Mouse (Mus musculus) midbrain, embryonic 15.5 days (tissue): ENCODE measurements at regions not wholly inside any gene's neighbourhood (a gene's known extent, or its start where the extent isn't known, plus 50 kb on each side); places are given as distances from the start of the nearest gene placed in this dataset.
A peak's percentile ranks its signal among the peaks of the same experiment; 100 is the strongest.

Source experiments
- ATAC-seq: fragments of 200-750 bp; cut with Nextera tagmentation; replicated peaks from 2 replicates; pipeline ENCODE4 v1.8.0; 2017; ENCODE audit warnings: moderate TSS enrichment
- H3K27ac ChIP-seq: fragments of 300-500 bp; sonication (generic); 2 replicates; pipeline ENCODE4 v1.5.1; 2015; ENCODE audit warnings: mild to moderate bottlenecking, inconsistent platforms
- H3K27me3 ChIP-seq: fragments of 300-500 bp; sonication (generic); replicated peaks from 2 replicates; pipeline ENCODE4 v1.6.1; 2015; ENCODE audit warnings: inconsistent platforms
- H3K36me3 ChIP-seq: fragments of 300-500 bp; sonication (generic); replicated peaks from 2 replicates; pipeline ENCODE4 v1.6.1; 2015; ENCODE audit warnings: inconsistent platforms
- H3K4me1 ChIP-seq: fragments of 300-500 bp; sonication (generic); 2 replicates; pipeline ENCODE4 v1.6.1; 2015; ENCODE audit warnings: inconsistent platforms
- H3K4me2 ChIP-seq: fragments of 300-500 bp; sonication (generic); 2 replicates; pipeline ENCODE4 v1.6.1; 2015; ENCODE audit warnings: inconsistent platforms, mild to moderate bottlenecking, moderate library complexity
- H3K4me3 ChIP-seq: fragments of 300-500 bp; sonication (generic); 2 replicates; pipeline ENCODE4 v1.5.1; 2015; ENCODE audit warnings: mild to moderate bottlenecking, inconsistent platforms
- H3K9ac ChIP-seq: fragments of 300-500 bp; sonication (generic); 2 replicates; pipeline ENCODE4 v1.6.1; 2015; ENCODE audit warnings: mild to moderate bottlenecking, inconsistent platforms
- H3K9me3 ChIP-seq: fragments of 300-500 bp; sonication (generic); 2 replicates; pipeline ENCODE4 v1.6.1; 2016; ENCODE audit warnings: inconsistent platforms
- WGBS: fragments of 180-500 bp; shearing (Covaris S2); methylation state at CpG from one replicate; pipeline ENCODE4 v1.1.7; 2015; ENCODE audit warnings: mixed read lengths; 5-methylcytosine and 5-hydroxymethylcytosine counted together

DNA sequence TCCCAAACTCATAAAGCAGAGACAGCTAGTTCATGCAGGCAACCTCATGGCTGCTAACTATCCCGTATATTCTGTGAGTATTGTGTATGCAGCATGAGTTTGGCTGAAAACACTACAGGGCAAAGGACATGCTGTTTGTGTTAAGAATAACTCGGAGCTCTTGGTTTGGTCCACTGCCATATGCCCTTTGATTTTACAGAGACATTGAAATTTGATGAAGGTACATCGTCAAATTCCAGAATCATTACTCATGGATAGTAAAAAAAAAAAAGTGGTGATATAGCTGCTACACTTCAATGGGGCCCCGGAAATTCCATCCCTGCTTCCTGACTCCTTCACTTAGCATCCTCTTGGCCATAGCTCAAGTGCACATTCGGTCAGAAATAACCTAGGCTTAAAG lies 159.3 kb upstream of the Ccdc122 start:
- no peaks in the 10 kb centered on the region for H3K9me3 ChIP-seq
- peaks cover 31% of the 10 kb centered on the region for H3K4me1 ChIP-seq
- H3K4me3 ChIP-seq = no peak overlapping the region
- no peaks in the 10 kb centered on the region for H3K27me3 ChIP-seq
- ATAC-seq = no peak
- H3K36me3 ChIP-seq = no peaks in the 10 kb centered on the region
- no peak overlapping the region for H3K4me2 ChIP-seq
- H3K27ac ChIP-seq = no peak overlapping the region
- WGBS = 78% methylated on average over 5 of the region's 5 CpGs
- H3K9ac ChIP-seq = no peak overlapping the region

DNA sequence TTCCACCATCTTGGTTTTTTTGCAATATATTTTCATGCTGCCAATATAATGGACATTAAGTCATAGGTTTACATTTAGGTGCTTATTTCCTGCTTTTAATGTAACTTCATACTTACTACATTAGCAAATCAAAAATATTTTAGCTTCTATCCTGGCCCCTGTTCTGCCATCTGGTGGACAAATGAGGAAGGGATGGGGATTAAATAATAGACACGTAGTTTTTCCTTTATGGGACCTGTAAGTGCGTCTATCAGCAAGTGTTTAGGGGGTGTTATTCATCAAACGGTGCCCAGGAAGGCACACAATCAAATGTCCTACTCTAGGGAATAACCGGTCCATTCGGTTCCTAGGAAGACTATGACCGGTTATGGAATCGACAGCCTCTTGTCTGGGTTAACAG lies 160.6 kb upstream of the Ccdc122 start:
- 0 out of 2 replicates have a peak, but pooled peaks have one; percentile 20 for ATAC-seq
- H3K9ac ChIP-seq = no peak overlapping the region
- no peaks in the 10 kb centered on the region for H3K9me3 ChIP-seq
- H3K4me3 ChIP-seq = no peak overlapping the region
- no peak overlapping the region for H3K4me2 ChIP-seq
- H3K4me1 ChIP-seq = peaks cover 23% of the 10 kb centered on the region
- WGBS = 57% methylated on average over 7 of the region's 7 CpGs
- no peak overlapping the region for H3K27ac ChIP-seq
- no peaks in the 10 kb centered on the region for H3K36me3 ChIP-seq
- H3K27me3 ChIP-seq = no peaks in the 10 kb centered on the region

DNA sequence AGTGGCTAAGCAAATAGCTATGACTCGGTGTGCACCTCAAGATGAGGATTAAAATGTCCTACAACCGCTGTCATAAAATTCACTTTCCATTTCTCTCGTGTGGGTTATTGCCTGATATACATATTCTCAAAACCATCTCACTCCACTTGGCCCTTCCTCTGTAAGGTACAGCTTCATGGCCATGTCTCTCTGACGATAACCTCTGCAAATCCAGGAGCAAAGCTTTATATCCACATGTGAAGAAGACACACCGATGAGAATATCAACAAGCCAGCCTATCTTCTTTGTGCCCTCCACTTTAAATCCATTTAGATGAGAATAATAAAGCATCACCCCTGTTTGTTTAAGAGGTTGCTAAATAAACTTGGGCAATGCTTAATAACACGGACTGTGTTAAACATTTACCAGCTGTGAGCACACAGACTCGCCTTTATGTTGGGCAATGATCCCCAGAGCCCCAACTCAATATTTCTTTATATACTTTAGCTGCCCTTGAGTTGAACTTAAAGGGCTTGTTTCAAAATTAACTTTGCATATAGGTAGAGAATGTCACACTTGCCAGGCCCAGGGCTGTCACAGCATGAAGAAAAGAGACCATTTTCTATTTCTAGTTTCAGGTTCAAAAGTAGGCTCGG lies 161.2 kb upstream of the Ccdc122 start:
- H3K4me2 ChIP-seq = no peak overlapping the region
- H3K4me1 ChIP-seq = peaks cover 23% of the 10 kb centered on the region
- no peak overlapping the region for H3K9ac ChIP-seq
- no peak overlapping the region for H3K4me3 ChIP-seq
- H3K27ac ChIP-seq = peak overlapping the region; percentile 73; the same call in 1 of the 2 replicates
- peak; percentile 38 for ATAC-seq
- H3K36me3 ChIP-seq = no peaks in the 10 kb centered on the region
- no peaks in the 10 kb centered on the region for H3K27me3 ChIP-seq
- H3K9me3 ChIP-seq = no peaks in the 10 kb centered on the region
- WGBS = 46% methylated on average over 8 of the region's 8 CpGs

DNA sequence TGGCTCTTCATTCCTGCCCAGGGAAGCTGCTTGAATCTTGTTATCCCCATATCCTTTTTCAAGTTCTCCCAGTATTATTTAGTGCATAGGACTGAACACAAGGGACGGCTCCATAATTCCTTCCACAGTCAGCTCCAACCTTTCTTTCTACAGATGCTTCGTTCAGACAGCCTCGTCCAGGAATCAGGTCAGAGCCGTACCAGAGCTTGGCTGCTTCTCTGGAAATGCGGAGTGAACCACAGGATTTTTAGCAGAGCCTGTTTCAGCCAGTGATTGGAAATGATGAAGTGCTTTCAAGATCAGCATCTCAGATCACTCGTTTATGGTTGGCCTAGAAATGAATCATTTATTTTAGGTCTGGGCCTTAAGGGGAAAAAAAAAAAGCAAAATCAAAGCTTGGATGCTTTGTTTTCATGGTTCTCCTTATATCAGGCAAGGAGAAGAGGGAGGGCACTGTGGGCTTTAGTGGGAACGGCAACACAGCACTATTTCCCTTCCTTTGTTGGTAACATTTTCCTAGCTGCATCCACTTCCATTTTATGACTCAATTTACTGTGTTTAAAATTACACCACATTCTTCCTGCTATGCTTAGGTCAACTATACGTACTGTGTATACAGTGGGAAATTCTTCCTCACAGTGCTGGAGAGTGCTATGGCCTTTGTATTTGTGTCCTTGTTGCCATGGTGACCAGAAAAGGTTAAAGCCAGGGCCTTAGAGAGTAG lies 161.9 kb upstream of the Ccdc122 start:
- no peak overlapping the region for H3K4me2 ChIP-seq
- H3K27ac ChIP-seq = peak overlapping the region; percentile 73
- no peak overlapping the region for H3K9ac ChIP-seq
- no peaks in the 10 kb centered on the region for H3K9me3 ChIP-seq
- peaks cover 23% of the 10 kb centered on the region for H3K4me1 ChIP-seq
- peak; percentile 89 for ATAC-seq
- 20% methylated on average over 8 of the region's 8 CpGs for WGBS
- no peaks in the 10 kb centered on the region for H3K36me3 ChIP-seq
- H3K27me3 ChIP-seq = no peaks in the 10 kb centered on the region
- no peak overlapping the region for H3K4me3 ChIP-seq

DNA sequence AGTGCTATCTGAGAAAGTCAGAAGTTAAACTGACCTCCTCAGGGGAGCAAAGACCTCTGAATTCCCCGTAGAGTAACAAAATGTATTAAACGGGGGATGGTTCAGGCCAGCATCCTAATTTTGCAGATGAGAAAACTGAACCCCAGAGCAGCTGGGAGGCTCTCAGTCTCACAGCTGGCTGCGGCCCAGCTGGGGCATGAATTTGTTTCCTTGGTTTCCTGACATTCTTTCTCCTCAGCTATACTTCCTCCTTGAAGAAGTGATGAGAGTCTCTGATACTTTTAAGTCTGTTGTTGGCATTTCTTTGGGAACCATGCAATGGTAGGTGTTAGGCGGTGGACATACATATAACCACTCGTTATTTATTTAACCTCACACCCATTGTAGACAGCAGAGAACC lies 162.9 kb upstream of the Ccdc122 start:
- H3K4me1 ChIP-seq = peaks cover 23% of the 10 kb centered on the region

DNA sequence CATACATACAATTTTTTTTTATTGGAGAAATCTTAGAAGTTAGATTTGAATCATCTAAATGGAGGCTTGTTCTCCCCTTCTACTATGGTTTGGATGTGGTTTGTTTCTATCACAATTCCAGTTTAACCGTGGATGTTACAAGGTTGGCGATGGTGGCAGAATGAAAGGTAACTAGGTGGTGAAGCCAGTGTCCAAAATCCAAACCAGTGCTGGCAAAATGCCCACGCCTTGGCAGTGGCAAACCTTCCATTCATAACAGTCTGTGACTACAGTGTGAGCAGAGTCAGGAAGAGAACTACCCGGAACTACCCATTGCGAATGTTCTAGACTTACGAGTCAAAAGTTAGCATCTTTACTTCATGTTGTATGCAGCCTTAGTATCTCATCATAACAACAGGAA lies 163.6 kb upstream of the Ccdc122 start:
- WGBS = 94% methylated on average over 6 of the region's 6 CpGs
- H3K36me3 ChIP-seq = no peaks in the 10 kb centered on the region
- no peak overlapping the region for H3K4me2 ChIP-seq
- no peaks in the 10 kb centered on the region for H3K9me3 ChIP-seq
- peaks cover 23% of the 10 kb centered on the region for H3K4me1 ChIP-seq
- H3K27me3 ChIP-seq = no peaks in the 10 kb centered on the region
- no peak overlapping the region for H3K9ac ChIP-seq
- H3K27ac ChIP-seq = no peak overlapping the region
- no peak for ATAC-seq
- no peak overlapping the region for H3K4me3 ChIP-seq

More for the DNA sequence above, 162.9 kb upstream of the Ccdc122 start:
- no peaks in the 10 kb centered on the region for H3K36me3 ChIP-seq
- no peak overlapping the region for H3K9ac ChIP-seq
- H3K9me3 ChIP-seq = no peaks in the 10 kb centered on the region
- 77% methylated on average over 5 of the region's 5 CpGs for WGBS
- H3K27ac ChIP-seq = peak overlapping the region; percentile 73
- no peak for ATAC-seq
- H3K4me3 ChIP-seq = no peak overlapping the region
- no peaks in the 10 kb centered on the region for H3K27me3 ChIP-seq
- H3K4me2 ChIP-seq = no peak overlapping the region

DNA sequence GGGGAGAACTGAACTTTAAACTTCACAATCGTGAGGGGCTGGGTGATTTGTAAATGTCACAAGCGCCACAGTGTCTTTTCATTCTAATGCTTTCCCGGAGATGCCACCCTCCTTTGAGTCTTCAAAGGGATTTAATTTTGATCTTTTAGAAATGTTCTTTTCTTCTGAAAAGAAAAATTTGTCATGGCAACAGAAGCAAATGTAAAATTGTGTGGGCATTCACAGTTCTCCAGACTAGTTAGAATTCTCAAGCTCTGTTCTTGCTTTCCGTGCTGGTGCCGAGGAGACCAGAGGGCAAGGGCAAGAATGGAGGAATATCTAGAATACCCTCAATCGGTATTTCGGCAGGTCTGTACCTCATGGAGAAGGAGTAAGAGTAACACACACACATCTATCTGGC lies 164.1 kb upstream of the Ccdc122 start:
- Histone ChIP-seq H3K9me3 (no peaks in the 10 kb centered on the region), H3K4me1 (peaks cover 23% of the 10 kb centered on the region), H3K4me3 (no peak overlapping the region), H3K36me3 (no peaks in the 10 kb centered on the region), H3K27me3 (no peaks in the 10 kb centered on the region), H3K9ac (no peak overlapping the region), H3K27ac (no peak overlapping the region), H3K4me2 (no peak overlapping the region)
- 82% methylated on average over 7 of the region's 7 CpGs for WGBS
- no peak for ATAC-seq

DNA sequence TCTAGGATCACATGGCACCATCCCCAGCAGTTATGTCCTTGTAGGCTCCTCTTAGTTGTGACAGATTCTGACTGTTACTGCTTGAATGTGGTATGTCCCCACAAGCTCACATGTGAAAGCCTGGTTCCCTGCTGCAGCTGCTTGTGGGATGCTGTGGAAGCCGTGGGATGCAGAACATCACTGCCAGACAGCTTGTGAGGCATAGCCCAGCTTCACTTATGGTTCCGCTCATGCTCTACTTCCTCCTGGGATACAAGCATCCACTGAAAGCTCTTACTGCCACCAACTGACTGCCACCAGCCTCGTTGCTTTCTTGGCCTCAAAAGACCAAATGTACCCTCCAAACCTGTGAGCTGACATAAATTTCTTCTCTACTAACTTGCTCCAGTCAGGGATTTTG lies 167.7 kb upstream of the Ccdc122 start:
- Histone ChIP-seq H3K4me2 (no peak overlapping the region), H3K4me3 (no peak overlapping the region), H3K9ac (no peak overlapping the region), H3K9me3 (no peaks in the 10 kb centered on the region), H3K36me3 (no peaks in the 10 kb centered on the region), H3K4me1 (peaks cover 5% of the 10 kb centered on the region; the same call in 1 of the 2 replicates), H3K27me3 (no peaks in the 10 kb centered on the region), H3K27ac (no peak overlapping the region)
- WGBS = 95% methylated on average over 3 of the region's 3 CpGs
- no peak for ATAC-seq

DNA sequence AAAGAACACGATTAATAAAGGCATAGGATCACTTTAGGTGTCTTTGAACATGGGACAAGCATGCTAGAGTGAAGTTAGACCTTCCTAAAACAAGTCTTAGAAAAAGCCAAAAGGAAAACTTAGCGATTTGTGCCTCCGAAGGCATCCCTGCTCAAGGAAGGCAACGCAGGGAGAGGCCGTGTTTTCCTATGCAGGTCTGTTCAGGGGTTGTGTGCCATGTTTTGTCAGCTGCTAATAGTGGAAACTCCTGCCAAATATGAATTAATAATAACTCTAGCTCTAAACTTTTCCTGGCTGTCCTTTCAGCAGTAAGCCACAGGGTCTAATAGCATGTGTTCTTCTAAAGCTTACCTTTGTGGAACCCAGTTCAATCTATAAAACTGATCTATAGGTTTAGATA lies 168.4 kb upstream of the Ccdc122 start:
- no peaks in the 10 kb centered on the region for H3K27me3 ChIP-seq
- ATAC-seq = no peak
- no peaks in the 10 kb centered on the region for H3K9me3 ChIP-seq
- 85% methylated on average over 5 of the region's 5 CpGs for WGBS
- H3K4me3 ChIP-seq = no peak overlapping the region
- no peaks in the 10 kb centered on the region for H3K4me1 ChIP-seq
- no peak overlapping the region for H3K4me2 ChIP-seq
- H3K27ac ChIP-seq = no peak overlapping the region
- no peaks in the 10 kb centered on the region for H3K36me3 ChIP-seq
- no peak overlapping the region for H3K9ac ChIP-seq

DNA sequence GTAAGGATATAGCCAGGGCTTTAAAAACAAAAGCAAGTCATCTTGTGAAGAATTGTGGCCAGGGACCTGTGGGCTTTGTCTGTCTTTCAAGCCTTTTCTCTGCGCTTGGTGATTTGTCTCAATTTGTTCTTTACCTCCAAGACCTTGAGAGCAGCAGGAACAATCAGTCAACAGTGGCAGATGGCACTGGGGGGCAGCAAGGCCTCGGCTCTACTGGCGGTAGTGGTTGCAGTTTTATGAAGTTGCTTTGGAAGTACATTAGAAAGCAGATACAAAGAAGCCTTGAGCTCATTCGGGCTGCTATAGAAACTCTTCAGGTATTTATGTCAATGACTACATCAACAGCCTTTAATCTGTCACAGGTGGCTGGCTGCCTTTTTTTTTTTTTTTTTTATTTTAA lies 171.9 kb upstream of the Ccdc122 start:
- 51% methylated on average over 4 of the region's 4 CpGs for WGBS

DNA sequence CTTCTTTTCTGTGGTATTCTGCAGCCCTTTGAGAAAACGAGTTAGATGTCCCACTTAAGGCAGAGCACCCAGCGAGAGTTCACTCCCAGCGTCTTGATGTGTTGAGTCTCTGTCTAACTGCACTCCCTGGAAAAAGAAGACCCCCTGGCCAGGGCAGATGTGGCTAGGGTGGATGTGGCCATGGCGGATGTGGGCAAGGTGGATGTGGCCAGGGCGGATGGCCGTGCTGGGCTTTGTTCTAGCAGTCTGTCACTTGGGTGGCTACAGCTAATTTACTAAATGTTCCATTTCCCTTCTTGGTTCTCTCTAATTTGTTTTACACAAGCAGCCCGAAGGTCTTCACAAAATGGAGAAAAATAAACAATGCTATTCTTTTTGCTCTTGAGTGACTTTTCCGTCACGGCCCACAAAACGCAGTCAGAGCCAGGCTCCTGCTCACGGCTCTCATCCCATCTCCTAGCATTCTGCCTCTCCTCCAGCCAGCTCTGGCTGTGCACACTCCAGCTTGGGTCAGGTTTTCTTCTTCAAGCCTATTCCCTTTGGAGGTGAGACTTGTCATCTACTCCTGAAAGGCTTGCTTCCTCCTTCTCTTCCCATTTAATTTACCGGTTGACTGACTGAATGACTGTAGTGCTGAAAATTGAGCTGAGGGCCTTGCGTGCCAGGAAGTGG lies 173.4 kb upstream of the Ccdc122 start:
- no peaks in the 10 kb centered on the region for H3K9me3 ChIP-seq
- H3K36me3 ChIP-seq = no peaks in the 10 kb centered on the region
- no peak overlapping the region for H3K27ac ChIP-seq
- H3K9ac ChIP-seq = no peak overlapping the region
- no peak overlapping the region for H3K4me3 ChIP-seq
- no peaks in the 10 kb centered on the region for H3K27me3 ChIP-seq
- 80% methylated on average over 13 of the region's 13 CpGs for WGBS
- H3K4me1 ChIP-seq = no peaks in the 10 kb centered on the region
- H3K4me2 ChIP-seq = no peak overlapping the region
- no peak for ATAC-seq

More for the DNA sequence above, 171.9 kb upstream of the Ccdc122 start:
- no peak overlapping the region for H3K4me3 ChIP-seq
- H3K27me3 ChIP-seq = no peaks in the 10 kb centered on the region
- H3K9ac ChIP-seq = no peak overlapping the region
- H3K9me3 ChIP-seq = no peaks in the 10 kb centered on the region
- ATAC-seq = no peak
- H3K36me3 ChIP-seq = no peaks in the 10 kb centered on the region
- no peak overlapping the region for H3K4me2 ChIP-seq
- H3K4me1 ChIP-seq = no peaks in the 10 kb centered on the region
- H3K27ac ChIP-seq = no peak overlapping the region

DNA sequence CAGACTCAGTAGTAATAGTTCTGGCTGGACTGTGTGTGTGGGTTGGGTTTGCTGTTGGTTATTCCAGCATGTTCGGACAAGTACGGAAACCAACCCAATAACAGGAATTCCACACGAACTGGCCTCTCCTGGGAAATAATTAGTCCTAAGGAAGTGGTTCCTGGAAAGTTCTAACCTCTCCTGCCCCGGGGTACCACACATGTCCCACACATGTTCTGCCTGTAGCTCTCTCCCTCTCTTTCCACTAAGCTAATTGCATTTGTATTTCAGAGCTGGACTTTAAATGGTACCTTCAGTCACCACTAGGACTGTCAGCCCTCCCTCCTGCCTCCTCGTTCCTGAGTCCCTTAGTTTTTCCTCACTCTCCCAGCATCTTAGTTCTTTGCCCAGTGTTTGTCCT lies 178.2 kb upstream of the Ccdc122 start:
- no peak for ATAC-seq
- no peaks in the 10 kb centered on the region for H3K9me3 ChIP-seq
- H3K4me1 ChIP-seq = no peaks in the 10 kb centered on the region
- WGBS = 81% methylated on average over 5 of the region's 5 CpGs
- no peaks in the 10 kb centered on the region for H3K36me3 ChIP-seq
- H3K27me3 ChIP-seq = no peaks in the 10 kb centered on the region
- H3K4me3 ChIP-seq = no peak overlapping the region
- no peak overlapping the region for H3K9ac ChIP-seq
- no peak overlapping the region for H3K4me2 ChIP-seq
- H3K27ac ChIP-seq = no peak overlapping the region
